Mouse (Mus musculus) cortical plate, adult 2 months (tissue): ENCODE results near the gene Wapl.

Experiments
- CTCF ChIP-seq: fragments of 200-500 bp; IDR thresholded peaks from 2 replicates; pipeline ENCODE4 v1.5.1; 2011; ENCODE audit warnings: mild to moderate bottlenecking, control low read depth, low read length; ENCODE audit not compliant: insufficient read depth; ENCODE audit errors: extremely low read depth
- POLR2A ChIP-seq: fragments of 200-500 bp; IDR thresholded peaks from 2 replicates; pipeline ENCODE4 v1.6.1; 2011; ENCODE audit warnings: mild to moderate bottlenecking, low read length, control low read depth; ENCODE audit not compliant: insufficient read depth; ENCODE audit errors: extremely low read depth

DNA sequence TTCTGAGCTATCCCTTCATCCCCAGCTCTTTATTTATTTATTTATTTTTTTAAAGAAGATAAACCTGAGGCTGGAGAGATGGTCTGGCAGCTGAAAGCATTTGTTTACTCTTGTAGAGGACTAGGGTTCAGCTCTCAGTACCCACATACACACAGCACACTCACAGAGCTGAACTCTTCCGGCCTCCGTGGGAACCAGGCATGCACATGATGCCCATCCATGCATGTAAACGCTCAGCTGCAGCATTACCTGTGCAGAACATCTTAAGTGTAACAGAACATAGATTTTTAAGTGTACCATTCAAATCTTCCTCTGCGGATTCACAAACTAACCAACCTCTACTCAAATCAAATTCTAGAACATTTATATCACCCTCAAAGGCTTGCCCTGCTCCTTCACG is 92.5 kb downstream of the Wapl start:
- TF ChIP-seq CTCF, result no peak
- no peak for TF ChIP-seq POLR2A
